Mouse (Mus musculus): ENCODE measurements at regions not wholly inside any gene's neighbourhood (a gene's known extent, or its start where the extent isn't known, plus 50 kb on each side); places are given as distances from the start of the nearest gene placed in this dataset.
"Not testable (repeated sequence)": the region's sequence is repeated elsewhere in the genome, so short reads cannot be mapped to it uniquely, and the experiment has no call there.

- CTCF ChIA-PET: not testable (repeated sequence)
Observed at GRCm38 (mm10) chr16:20860606-20861005, 126.3 kb upstream of the Thpo start.

GRCm38 (mm10) chr16:20854696-20855213 is 120.4 kb upstream of the Thpo start:
- CTCF ChIA-PET: no interaction called here

GRCm38 (mm10) chr16:20838151-20838550 is 103.8 kb upstream of the Thpo start:
- CTCF ChIA-PET: no interaction called here

GRCm38 (mm10) chr16:20836866-20837265 is 102.6 kb upstream of the Thpo start:
- CTCF ChIA-PET: no interaction called here

- CTCF ChIA-PET: not testable (repeated sequence)
Observed at GRCm38 (mm10) chr16:20833838-20834237, 99.5 kb upstream of the Thpo start.

- CTCF ChIA-PET: no interaction called here
Observed at GRCm38 (mm10) chr16:20833301-20833700, 99.0 kb upstream of the Thpo start.

- CTCF ChIA-PET: no interaction called here
Observed at GRCm38 (mm10) chr16:20829732-20830435, 95.6 kb upstream of the Thpo start.

GRCm38 (mm10) chr16:20828996-20829731 is 94.9 kb upstream of the Thpo start:
- CTCF ChIA-PET: no interaction called here

- CTCF ChIA-PET: no interaction called here
Observed at GRCm38 (mm10) chr16:20824226-20824625, 89.9 kb upstream of the Thpo start.

GRCm38 (mm10) chr16:20820939-20821338 is 86.6 kb upstream of the Thpo start:
- CTCF ChIA-PET: no interaction called here

- CTCF ChIA-PET: no interaction called here
Observed at GRCm38 (mm10) chr16:20819568-20819967, 85.3 kb upstream of the Thpo start.

- CTCF ChIA-PET: no interaction called here
Observed at GRCm38 (mm10) chr16:20818711-20819189, 84.4 kb upstream of the Thpo start.

- CTCF ChIA-PET: no interaction called here
Observed at GRCm38 (mm10) chr16:20814976-20815375, 80.7 kb upstream of the Thpo start.

- CTCF ChIA-PET: no interaction called here
Observed at GRCm38 (mm10) chr16:20814240-20814639, 79.9 kb upstream of the Thpo start.

GRCm38 (mm10) chr16:20812025-20812424 is 77.7 kb upstream of the Thpo start:
- CTCF ChIA-PET: not testable (repeated sequence)

GRCm38 (mm10) chr16:20810322-20810721 is 76.0 kb upstream of the Thpo start:
- CTCF ChIA-PET: interaction anchor here (0.6 kb wide), 1 partner anchor 13 kb away, joined by 20 read pairs; no protein-coding TSS in a partner anchor

- CTCF ChIA-PET: no interaction called here
Observed at GRCm38 (mm10) chr16:20808263-20808662, 74.0 kb upstream of the Thpo start.

GRCm38 (mm10) chr16:20806739-20807138 is 72.4 kb upstream of the Thpo start:
- CTCF ChIA-PET: no interaction called here

GRCm38 (mm10) chr16:20805793-20806192 is 71.5 kb upstream of the Thpo start:
- CTCF ChIA-PET: no interaction called here

GRCm38 (mm10) chr16:20805086-20805485 is 70.8 kb upstream of the Thpo start:
- CTCF ChIA-PET: interaction anchor here (1.0 kb wide), 1 partner anchor 11 kb away, joined by 3 read pairs; no protein-coding TSS in a partner anchor

- CTCF ChIA-PET: interaction anchor here (1.0 kb wide), 1 partner anchor 11 kb away, joined by 3 read pairs; no protein-coding TSS in a partner anchor
Observed at GRCm38 (mm10) chr16:20804601-20805017, 70.3 kb upstream of the Thpo start.

GRCm38 (mm10) chr16:20803278-20803930 is 69.1 kb upstream of the Thpo start:
- CTCF ChIA-PET: interaction anchor here (0.5 kb wide), 1 partner anchor 1342 kb away, joined by 3 read pairs; no protein-coding TSS in a partner anchor
